Mouse (Mus musculus): ENCODE data around the gene Ints6l.

- TF ChIP-seq CTCF (IDR thresholded peaks at IDR 0.05; ENCODE audit: low read depth, low read length) = no peak
- no peak for TF ChIP-seq POLR2AphosphoS5 (IDR thresholded peaks at IDR 0.05; ENCODE audit: insufficient replicate concordance, low read depth, low read length)
- no peak for TF ChIP-seq GATA1 (IDR thresholded peaks at IDR 0.05; ENCODE audit: borderline replicate concordance, low read length)
- no peak for TF ChIP-seq TAL1 (conservative IDR thresholded peaks at IDR 0.05; ENCODE audit: low read depth, low read length)
These were observed 19.4 kb downstream of the Ints6l start for GRCm38 (mm10) chrX:56474035-56474434.

All from G1E (cell line).